Mouse (Mus musculus) limb, embryonic 10.5 days (tissue): ENCODE measurements at regions not wholly inside any gene's neighbourhood (a gene's known extent, or its start where the extent isn't known, plus 50 kb on each side); places are given as distances from the start of the nearest gene placed in this dataset.

Experiments
- DNase-seq: peaks from one replicate; pipeline ENCODE4 v3.0.0-alpha.2; 2017; ENCODE audit warnings: low spot score
- H3K27ac ChIP-seq: fragments of 300-500 bp; sonication (generic); 2 replicates; pipeline ENCODE4 v1.5.1; 2016; ENCODE audit warnings: mild to moderate bottlenecking
- H3K27me3 ChIP-seq: fragments of 300-500 bp; sonication (generic); 2 replicates; pipeline ENCODE4 v1.6.1; 2016; ENCODE audit warnings: low read depth, mild to moderate bottlenecking; ENCODE audit not compliant: poor library complexity, severe bottlenecking
- H3K36me3 ChIP-seq: fragments of 300-500 bp; sonication (generic); 2 replicates; pipeline ENCODE4 v1.6.1; 2016; ENCODE audit warnings: mild to moderate bottlenecking, moderate library complexity
- H3K4me1 ChIP-seq: fragments of 300-500 bp; sonication (generic); 2 replicates; pipeline ENCODE4 v1.6.1; 2016
- H3K4me3 ChIP-seq: fragments of 300-500 bp; sonication (generic); 2 replicates; pipeline ENCODE4 v1.5.1; 2016; ENCODE audit warnings: mild to moderate bottlenecking, moderate library complexity
- H3K9me3 ChIP-seq: fragments of 300-500 bp; sonication (generic); replicated peaks from 2 replicates; pipeline ENCODE4 v1.6.1; 2016; ENCODE audit warnings: mild to moderate bottlenecking
- WGBS: fragments of 180-500 bp; shearing (Covaris S2); methylation state at CpG from one replicate; pipeline ENCODE4 v1.1.7; 2016; 5-methylcytosine and 5-hydroxymethylcytosine counted together

- no peak overlapping the region for H3K4me3 ChIP-seq
- H3K4me1 ChIP-seq, result no peaks in the 10 kb centered on the region
- H3K27ac ChIP-seq, result no peak overlapping the region
- 89% methylated on average over 9 of the region's 9 CpGs for WGBS
- H3K9me3 ChIP-seq, result no peaks in the 10 kb centered on the region
- H3K36me3 ChIP-seq, result no peaks in the 10 kb centered on the region
- H3K27me3 ChIP-seq, result no peaks in the 10 kb centered on the region
- no peak for DNase-seq
Measured at GRCm38 (mm10) chr10:93361654-93362195, 50.8 kb upstream of the Elk3 start.

GRCm38 (mm10) chr10:93364108-93364793 lies 53.3 kb upstream of the Elk3 start:
- 80% methylated on average over 3 of the region's 3 CpGs for WGBS
- Histone ChIP-seq H3K4me3 (no peak overlapping the region), H3K27ac (no peak overlapping the region), H3K4me1 (no peaks in the 10 kb centered on the region), H3K27me3 (no peaks in the 10 kb centered on the region), H3K36me3 (no peaks in the 10 kb centered on the region), H3K9me3 (no peaks in the 10 kb centered on the region)
- DNase-seq, result no peak

GRCm38 (mm10) chr10:93364881-93365280 lies 53.9 kb upstream of the Elk3 start:
- WGBS, result 86% methylated on average over 7 of the region's 7 CpGs
- H3K4me1 ChIP-seq, result no peaks in the 10 kb centered on the region

DNA sequence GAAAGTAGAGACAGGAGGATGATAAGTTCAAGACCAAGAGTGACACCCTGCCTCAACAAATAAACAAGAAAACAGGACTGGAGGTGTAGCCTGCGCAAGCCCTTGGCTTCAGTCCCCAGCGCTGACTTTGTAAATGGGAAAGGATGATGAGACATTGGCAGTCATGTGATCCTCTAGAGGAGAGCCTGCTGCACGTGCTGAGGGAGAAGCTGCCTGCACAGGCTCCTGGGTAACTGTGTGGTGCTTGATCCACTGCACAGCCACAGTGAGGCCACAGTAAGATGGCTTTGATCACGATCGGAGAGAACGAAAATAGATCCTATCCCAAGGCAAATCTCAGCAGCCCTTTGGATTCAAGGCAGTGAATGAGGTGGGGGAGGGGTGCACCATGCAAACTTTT lies 54.4 kb upstream of the Elk3 start:
- no peaks in the 10 kb centered on the region for H3K4me1 ChIP-seq
- H3K27me3 ChIP-seq, result no peaks in the 10 kb centered on the region
- H3K36me3 ChIP-seq, result no peaks in the 10 kb centered on the region
- no peak for DNase-seq
- H3K4me3 ChIP-seq, result no peak overlapping the region
- no peak overlapping the region for H3K27ac ChIP-seq
- no peaks in the 10 kb centered on the region for H3K9me3 ChIP-seq
- 78% methylated on average over 6 of the region's 6 CpGs for WGBS

More at GRCm38 (mm10) chr10:93364881-93365280, 53.9 kb upstream of the Elk3 start:
- Histone ChIP-seq H3K27ac (no peak overlapping the region), H3K4me3 (no peak overlapping the region), H3K36me3 (no peaks in the 10 kb centered on the region), H3K9me3 (no peaks in the 10 kb centered on the region), H3K27me3 (no peaks in the 10 kb centered on the region)
- no peak for DNase-seq

DNA sequence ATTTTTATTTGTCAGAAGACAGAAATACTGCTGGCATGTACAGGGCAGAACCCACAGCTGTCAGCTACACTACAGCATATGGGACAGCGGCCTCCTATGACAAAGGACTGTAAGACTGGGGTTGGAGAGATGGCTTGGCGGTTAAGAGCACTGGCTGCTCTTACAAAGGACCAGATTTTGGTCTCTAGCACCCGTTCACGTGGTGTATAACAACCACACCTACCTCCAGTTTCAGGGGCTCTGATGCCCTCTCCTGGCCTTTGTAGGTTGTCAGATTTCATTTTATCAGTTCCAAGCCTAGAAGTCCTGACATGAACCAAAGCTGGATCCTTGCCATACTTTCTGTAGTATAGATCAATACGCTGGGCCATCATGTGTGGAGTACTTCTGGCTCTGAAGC lies 54.9 kb upstream of the Elk3 start:
- Histone ChIP-seq H3K4me1 (no peaks in the 10 kb centered on the region), H3K9me3 (no peaks in the 10 kb centered on the region), H3K27me3 (no peaks in the 10 kb centered on the region), H3K4me3 (no peak overlapping the region), H3K27ac (no peak overlapping the region), H3K36me3 (no peaks in the 10 kb centered on the region)
- DNase-seq, result no peak
- 81% methylated on average over 5 of the region's 5 CpGs for WGBS

- Histone ChIP-seq H3K9me3 (no peaks in the 10 kb centered on the region), H3K36me3 (no peaks in the 10 kb centered on the region), H3K4me1 (peaks cover 2% of the 10 kb centered on the region), H3K4me3 (no peak overlapping the region), H3K27me3 (no peaks in the 10 kb centered on the region), H3K27ac (no peak overlapping the region)
- WGBS, result 73% methylated on average over 3 of the region's 3 CpGs
- no peak for DNase-seq
Measured at GRCm38 (mm10) chr10:93369737-93370136, 58.8 kb upstream of the Elk3 start.

DNA sequence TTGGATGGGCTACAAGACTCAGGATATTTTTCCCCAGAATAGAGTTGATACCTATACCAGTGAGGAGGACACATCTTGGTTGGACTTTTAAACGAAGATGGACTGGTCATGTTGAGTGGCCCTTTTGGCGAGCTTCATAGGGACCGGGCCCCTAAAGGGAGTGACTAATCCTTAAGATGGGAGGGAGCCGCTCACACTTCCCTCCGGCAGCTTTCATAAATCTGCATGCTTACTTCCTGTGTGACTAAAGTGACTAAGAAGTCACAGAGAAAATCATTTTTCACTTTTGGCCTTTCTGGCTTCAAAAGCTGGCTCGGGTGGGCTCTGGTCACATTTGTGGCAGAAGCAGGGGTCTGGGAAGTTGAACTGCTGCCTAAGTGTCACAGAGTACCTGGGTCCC lies 59.4 kb upstream of the Elk3 start:
- no peaks in the 10 kb centered on the region for H3K27me3 ChIP-seq
- no peaks in the 10 kb centered on the region for H3K9me3 ChIP-seq
- H3K36me3 ChIP-seq, result no peaks in the 10 kb centered on the region
- no peak overlapping the region for H3K4me3 ChIP-seq
- no peak overlapping the region for H3K27ac ChIP-seq
- no peak for DNase-seq
- peaks cover 8% of the 10 kb centered on the region for H3K4me1 ChIP-seq
- WGBS, result 74% methylated on average over 6 of the region's 6 CpGs

GRCm38 (mm10) chr10:93372281-93372680 lies 61.3 kb upstream of the Elk3 start:
- DNase-seq, result no peak
- WGBS, result 89% methylated on average over 7 of the region's 7 CpGs
- Histone ChIP-seq H3K9me3 (no peaks in the 10 kb centered on the region), H3K27ac (no peak overlapping the region), H3K36me3 (no peaks in the 10 kb centered on the region), H3K27me3 (no peaks in the 10 kb centered on the region), H3K4me3 (no peak overlapping the region), H3K4me1 (peaks cover 14% of the 10 kb centered on the region)

DNA sequence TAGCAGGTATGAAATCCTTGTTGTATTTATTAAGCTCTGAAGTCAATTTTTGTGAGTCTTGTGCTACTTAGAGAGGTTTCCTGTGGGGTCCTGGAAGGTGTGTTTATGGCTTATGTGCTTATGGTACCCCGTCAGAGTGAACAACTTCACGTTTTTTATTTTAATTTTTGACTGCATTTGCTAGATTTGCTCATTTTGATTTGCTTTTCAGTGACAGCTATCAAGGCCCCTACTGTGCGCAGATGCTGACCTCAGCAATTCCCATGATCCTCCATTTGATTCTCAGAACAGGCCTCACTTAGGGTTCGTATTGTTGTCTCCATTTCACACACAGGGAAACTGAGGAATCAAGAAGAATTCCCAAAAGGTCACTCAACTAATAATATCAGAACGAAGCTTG lies 62.3 kb upstream of the Elk3 start:
- no peak for DNase-seq
- Histone ChIP-seq H3K36me3 (no peaks in the 10 kb centered on the region), H3K27me3 (no peaks in the 10 kb centered on the region), H3K4me1 (peaks cover 14% of the 10 kb centered on the region), H3K27ac (no peak overlapping the region), H3K9me3 (no peaks in the 10 kb centered on the region), H3K4me3 (no peak overlapping the region)
- 89% methylated on average over 5 of the region's 5 CpGs for WGBS

GRCm38 (mm10) chr10:93373954-93374689 lies 63.2 kb upstream of the Elk3 start:
- DNase-seq, result no peak

GRCm38 (mm10) chr10:93374690-93374994 lies 63.7 kb upstream of the Elk3 start:
- WGBS, result 78% methylated on average over 2 of the region's 2 CpGs
- Histone ChIP-seq H3K4me3 (no peak overlapping the region), H3K27me3 (no peaks in the 10 kb centered on the region), H3K36me3 (no peaks in the 10 kb centered on the region), H3K4me1 (peaks cover 14% of the 10 kb centered on the region), H3K9me3 (no peaks in the 10 kb centered on the region), H3K27ac (no peak overlapping the region)
- no peak for DNase-seq

More at GRCm38 (mm10) chr10:93373954-93374689, 63.2 kb upstream of the Elk3 start:
- Histone ChIP-seq H3K36me3 (no peaks in the 10 kb centered on the region), H3K9me3 (no peaks in the 10 kb centered on the region), H3K4me3 (no peak overlapping the region), H3K27me3 (no peaks in the 10 kb centered on the region), H3K4me1 (peaks cover 14% of the 10 kb centered on the region), H3K27ac (no peak overlapping the region)
- WGBS, result 77% methylated on average over 6 of the region's 6 CpGs

DNA sequence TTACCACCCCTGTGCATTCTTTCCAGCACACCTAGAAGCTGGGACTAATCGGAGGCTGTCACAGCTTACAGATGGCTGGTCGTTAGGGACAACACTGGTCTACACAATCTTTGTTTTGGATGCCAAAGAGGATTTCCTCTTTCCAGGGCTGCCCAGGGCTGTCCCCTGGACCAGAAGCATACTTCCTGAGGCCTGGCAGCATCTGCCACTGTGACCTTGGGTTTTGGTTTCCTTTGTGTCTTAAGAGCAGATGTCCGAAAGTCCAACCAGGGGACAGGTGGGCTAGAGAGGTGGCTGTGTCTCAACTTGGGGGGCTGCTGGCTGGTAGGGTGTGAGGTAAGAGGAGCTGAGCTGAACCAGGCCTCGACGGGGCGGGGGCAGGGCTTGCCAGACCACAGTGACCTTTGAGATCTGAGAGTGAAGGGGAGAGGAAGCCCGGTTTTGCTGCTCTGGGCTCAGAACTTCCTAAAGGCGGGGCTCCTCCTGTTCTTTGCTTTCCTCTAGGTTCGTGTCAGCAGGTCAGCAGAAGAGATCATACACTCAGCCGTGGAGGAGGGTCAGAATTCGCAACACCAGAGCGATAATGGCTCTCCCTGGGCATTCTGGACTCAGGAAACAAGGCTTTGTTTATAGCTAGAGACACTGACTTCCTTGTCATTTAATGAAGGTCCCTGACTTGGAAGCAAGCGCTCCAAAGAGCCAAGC lies 64.2 kb upstream of the Elk3 start:
- H3K27me3 ChIP-seq, result no peaks in the 10 kb centered on the region
- no peak overlapping the region for H3K4me3 ChIP-seq
- H3K36me3 ChIP-seq, result no peaks in the 10 kb centered on the region
- DNase-seq, result no peak
- WGBS, result 43% methylated on average over 13 of the region's 13 CpGs
- H3K9me3 ChIP-seq, result no peaks in the 10 kb centered on the region
- peaks cover 14% of the 10 kb centered on the region for H3K4me1 ChIP-seq
- H3K27ac ChIP-seq, result peak overlapping the region; percentile 74

GRCm38 (mm10) chr10:93375771-93376170 lies 64.8 kb upstream of the Elk3 start:
- peak overlapping the region; percentile 74; the same call in 1 of the 2 replicates for H3K27ac ChIP-seq
- WGBS, result 82% methylated on average over 4 of the region's 4 CpGs
- H3K9me3 ChIP-seq, result no peaks in the 10 kb centered on the region
- H3K27me3 ChIP-seq, result no peaks in the 10 kb centered on the region
- no peak overlapping the region for H3K4me3 ChIP-seq
- DNase-seq, result no peak
- no peaks in the 10 kb centered on the region for H3K36me3 ChIP-seq
- H3K4me1 ChIP-seq, result peaks cover 14% of the 10 kb centered on the region
